Mouse (Mus musculus) heart, postnatal 4 days (tissue): ENCODE measurements around the gene Ptpn3. TPM values are rescaled to one million over a fixed set of nuclear protein-coding genes. Genes with fewer than 3 reads are reported as not detected.
A peak's percentile ranks its signal among the peaks of the same experiment; 100 is the strongest.

Source experiments
- DNase-seq: peaks from one replicate; pipeline ENCODE4 v3.0.0; 2021
- total RNA-seq, 2 experiments: library from RNA; stranded (reverse); gene quantifications; 2 replicates each; pipeline ENCODE4 v1.2.3; 2021

Gene Ptpn3
- total RNA-seq, 2 experiments from 2014 or later, result 12.9 to 14.5 TPM

DNA sequence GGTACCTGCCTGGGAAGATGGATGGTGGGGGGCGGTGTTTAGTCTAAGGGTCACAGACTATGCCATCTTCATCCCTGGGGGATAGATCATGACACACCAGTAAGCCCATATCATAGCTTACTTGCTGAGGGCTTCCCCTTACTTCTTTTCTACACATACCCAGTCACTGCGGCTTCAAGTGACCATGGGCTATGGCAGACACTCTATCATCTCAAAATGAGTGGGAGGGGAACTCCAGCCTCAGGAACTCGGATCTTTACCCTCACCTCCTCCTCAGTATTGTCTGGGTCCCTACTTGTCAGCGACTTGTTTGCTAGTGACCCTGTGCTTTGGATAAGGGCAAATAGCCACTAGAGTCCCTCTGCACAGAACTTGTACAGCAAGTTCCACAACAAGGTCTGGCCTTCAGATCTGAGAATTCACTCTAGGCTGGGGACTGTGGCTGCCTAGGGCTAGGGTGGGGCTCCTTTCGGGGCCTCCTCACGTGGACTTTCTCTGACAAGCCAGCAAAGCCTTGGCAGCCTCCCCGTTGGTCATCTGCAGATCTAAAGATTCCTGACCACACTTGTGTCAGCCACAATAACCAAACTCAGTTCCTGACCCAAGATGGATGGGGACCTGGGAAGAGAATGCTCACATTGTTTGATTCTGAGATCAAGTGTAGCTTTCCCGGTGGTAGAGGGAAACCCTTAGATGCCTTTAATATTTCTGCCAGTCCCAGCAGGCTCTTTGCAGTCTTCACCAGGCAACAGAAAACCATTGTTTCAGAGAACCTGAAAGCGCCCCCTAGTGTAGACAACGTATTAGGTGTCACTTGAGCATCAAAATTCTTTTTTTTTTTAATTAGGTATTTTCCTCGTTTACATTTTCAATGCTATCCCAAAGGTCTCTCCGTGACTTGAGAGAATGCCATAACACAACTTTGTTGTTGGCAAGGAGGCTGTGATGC lies 134.4 kb downstream of the Ptpn3 start:
- no peak for DNase-seq

- DNase-seq, result no peak
Measured at GRCm38 (mm10) chr4:57165654-57166053, 136.0 kb downstream of the Ptpn3 start.

DNA sequence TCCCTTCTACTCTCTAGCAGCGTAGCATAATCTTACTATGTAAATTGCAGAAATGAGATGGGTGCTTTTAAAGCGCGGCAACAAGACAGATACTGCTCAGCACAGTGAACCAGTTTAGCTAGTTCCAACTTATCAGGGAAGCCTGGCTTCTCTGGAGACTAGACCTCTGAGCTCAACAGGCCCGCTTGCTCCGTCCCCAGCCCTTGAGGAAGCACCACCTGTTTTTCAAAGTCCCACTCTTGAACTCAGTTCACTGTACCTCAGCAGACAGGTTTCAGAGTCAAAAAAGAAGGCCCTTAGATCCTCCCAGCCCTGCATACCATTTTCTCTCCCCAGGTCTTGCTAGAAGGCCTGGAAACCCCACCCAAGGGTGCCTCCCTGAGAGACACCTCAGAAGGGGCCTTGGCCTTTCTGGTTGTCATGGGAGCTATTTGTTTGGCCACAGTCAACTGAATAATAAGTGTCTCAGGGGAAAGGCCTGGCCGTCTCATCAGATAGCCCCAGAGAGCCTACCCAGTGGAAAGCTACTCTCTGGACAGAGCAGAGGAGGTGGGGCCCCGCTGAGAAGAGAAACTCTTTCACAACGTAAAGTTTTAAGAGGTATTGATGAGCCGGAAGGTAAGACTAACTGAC lies 136.9 kb downstream of the Ptpn3 start:
- DNase-seq, result no peak

GRCm38 (mm10) chr4:57162789-57163722 lies 138.6 kb downstream of the Ptpn3 start:
- no peak for DNase-seq

- DNase-seq, result no peak
Measured at GRCm38 (mm10) chr4:57160571-57160970, 141.1 kb downstream of the Ptpn3 start.

DNA sequence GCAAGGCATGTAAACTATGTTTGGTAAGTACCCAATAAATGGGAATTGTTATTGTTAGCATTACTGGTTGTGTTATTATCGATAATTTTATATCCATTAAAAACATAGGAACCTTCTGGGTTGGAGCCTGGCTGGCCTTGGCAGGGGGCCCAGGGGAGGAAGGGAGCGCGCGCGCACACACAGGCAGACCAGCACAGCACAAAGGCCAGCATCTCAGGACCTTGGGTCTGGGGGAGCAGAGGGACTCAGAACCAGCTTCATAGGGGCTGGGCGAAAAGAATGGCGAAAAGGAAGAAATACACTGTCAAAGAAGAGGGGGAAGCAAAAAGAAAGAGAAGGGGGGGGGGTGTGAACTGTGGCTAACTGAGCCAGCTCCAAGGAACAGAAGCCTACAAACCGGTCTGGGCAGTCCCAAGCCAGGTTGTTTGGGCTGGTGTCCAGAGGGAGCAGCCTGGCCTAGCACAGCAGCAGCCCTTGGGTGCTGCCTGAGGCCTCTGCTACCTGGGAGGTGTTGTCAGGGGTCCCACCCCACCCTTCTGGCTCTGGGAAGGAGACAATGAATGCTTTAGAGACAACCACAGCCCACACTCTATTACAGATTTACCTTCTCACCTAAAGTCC lies 145.0 kb downstream of the Ptpn3 start:
- DNase-seq, result no peak

- no peak for DNase-seq
Measured at GRCm38 (mm10) chr4:57153838-57154237, 147.8 kb downstream of the Ptpn3 start.

DNA sequence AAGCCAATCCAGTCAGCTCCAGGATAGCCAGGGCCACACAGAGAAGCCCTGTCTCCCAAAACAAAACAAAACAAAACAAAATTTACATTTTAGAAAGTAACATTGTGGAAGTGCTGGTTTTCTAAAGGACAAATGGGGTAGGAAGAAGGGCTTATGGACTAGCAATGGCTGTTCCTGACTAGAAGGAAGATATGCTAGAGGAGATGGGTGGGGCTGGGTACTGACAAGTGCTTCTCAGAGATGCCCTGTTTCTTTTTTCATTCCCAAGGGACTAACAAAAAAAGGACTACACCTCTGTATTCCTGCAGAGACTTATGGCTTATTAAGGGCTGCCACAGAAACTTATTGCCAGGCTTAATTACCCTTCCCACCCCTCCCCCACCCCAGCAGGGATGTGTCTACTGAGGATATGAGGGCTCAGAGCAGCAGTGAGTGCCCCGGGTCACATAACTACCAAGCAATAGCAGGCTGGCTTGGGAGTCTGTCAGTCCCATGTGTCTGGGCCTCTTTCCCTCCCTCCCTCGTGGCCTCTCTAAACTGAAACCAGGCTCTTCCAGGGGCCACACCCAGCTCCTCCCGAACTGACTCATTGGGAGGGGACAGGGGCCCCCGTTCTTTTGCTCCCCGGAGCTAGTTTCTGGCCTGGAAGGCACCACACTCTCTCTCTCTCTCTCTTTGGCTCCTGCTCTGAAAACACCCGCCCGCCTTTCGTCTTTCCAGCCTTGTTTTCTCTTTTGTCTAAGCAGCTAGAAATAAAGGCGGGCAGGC lies 148.4 kb downstream of the Ptpn3 start:
- DNase-seq, result peak; percentile 28

- DNase-seq, result no peak
Measured at GRCm38 (mm10) chr4:57148182-57148581, 153.5 kb downstream of the Ptpn3 start.

DNA sequence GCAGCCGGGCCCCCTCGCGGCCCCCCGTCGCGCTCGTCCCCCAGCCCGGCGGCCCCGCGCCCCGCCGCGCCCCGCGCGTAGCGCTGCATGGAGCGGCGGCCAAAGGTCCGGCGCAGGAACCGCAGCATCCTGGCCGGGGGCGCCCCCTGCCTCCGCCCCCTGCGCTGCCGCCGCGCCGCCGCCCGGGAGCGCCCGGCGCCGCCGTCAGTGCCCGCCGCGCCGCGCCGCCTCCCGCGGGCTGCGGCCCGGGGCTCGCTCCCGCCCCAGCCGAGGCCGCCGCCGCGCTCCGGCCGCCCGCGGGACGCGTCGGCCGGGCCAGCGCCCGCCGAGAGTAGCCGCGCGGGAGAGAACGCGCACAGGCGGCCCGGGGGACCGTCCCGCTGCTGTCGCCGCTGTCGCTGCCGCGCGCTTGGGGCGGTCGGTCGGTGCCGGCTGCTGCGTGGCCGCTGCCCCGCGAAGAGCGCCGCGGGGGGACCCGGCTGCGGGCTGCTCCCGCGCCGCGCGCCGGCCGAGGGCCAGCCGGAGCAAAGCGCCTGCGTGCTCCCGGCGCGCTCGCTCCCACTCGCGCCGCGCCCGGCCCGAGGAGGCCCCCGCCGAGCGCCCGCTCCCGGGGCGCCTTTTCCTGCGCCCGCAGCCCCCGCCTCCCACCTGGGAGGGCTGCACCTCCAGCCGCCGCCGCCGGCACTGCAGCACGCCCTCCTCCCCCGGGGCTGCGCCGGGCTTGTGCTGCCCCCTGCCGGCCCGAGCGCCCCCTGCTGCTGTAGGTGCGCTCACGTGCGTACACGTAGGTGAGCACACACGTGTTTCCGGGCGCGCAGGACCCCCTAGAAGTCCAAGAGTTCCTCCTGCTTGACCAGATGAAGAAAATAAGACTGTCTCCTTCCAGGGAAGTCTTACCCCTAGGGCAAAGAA lies 158.4 kb downstream of the Ptpn3 start, which contains the start of gene Epb41l4b:
TSS of gene Epb41l4b (minus strand) at position 412 of the 912 bp plus-strand sequence.
- peak; percentile 86 for DNase-seq

- DNase-seq, result peak; percentile 25
Measured at GRCm38 (mm10) chr4:57142374-57143025, 159.1 kb downstream of the Ptpn3 start.

DNA sequence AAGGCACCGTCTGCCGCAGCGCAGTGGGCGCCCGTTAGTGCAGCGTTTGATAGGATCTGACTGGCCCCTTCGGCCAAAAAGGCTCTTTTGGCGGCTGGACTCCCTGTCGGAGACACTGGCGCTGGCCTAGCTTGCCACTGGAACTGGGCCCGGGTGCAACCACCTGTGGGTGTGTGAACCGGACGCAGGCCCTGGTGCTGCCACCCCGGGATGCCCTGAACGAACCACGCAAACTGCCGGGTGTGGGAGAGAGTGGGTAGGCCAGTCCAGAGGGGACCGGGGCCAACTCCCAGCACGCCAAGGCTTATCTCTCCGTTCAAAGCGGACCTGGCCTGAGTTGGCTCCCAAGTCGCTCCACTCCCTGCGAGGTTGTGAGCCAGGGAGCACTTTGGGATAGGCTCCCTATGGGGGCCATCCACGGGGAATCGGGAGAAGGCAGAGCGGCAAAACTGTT lies 159.7 kb downstream of the Ptpn3 start:
- DNase-seq, result peak; percentile 25

DNA sequence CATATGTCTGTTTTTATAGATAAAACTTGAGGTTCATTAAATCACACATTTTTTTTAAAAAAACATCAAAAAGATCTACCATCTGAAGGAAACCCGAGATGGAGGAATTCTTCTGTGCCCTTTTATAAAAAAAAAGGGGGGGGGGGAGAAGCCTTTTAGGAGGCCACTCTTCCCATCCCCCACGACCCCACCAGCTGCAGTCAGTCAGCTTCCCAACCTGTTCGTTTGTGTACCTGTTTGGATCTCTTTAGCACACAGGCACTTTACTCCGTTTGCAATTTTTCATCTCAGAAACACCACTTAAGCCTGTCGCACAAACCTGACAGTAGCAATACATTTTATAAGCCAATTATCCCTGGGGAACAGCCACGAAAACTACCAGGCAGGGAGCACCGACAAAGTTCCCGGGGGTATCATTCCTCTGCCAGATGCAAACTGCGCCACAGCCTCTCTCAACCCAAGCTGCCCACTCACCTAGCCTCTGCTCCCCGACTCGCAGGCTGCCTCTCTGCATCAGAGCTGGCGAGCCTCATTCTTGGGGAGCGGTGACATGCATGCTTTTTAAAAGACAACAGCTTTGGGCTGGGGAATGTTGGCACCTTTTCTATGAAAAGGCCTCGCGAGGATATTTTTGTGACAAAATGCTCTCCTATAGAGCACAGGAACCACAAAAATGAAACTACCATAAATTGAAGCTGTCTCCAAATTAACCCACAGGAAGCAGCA lies 160.5 kb downstream of the Ptpn3 start:
- DNase-seq, result no peak

Other genes starting within 250 kb of the Ptpn3 start
- 1 to 10 TPM; 4.9 to 5.4 TPM for gene Epb41l4b, start 158.4 kb downstream of the Ptpn3 start, total RNA-seq
- 10 to 100 TPM; 48.4 to 64.2 TPM for gene Palm2, start 132.4 kb upstream of the Ptpn3 start, total RNA-seq